Mouse (Mus musculus): ENCODE measurements around the gene Midn. TPM values are rescaled to one million over a fixed set of nuclear protein-coding genes. Genes with fewer than 3 reads are reported as not detected.
A peak's percentile ranks its signal among the peaks of the same experiment; 100 is the strongest.

Midn gene
- total RNA-seq, 2 experiments from 2014 or later, result 37.6 to 49.3 TPM

GRCm38 (mm10) chr10:80141243-80141642 is 6.8 kb upstream of the Midn start:
- peak; percentile 87 to 91 for DNase-seq
- intact Hi-C loops (cut with DNase I), result no loop called here

- intact Hi-C loops (cut with DNase I), result no loop called here
- peak; percentile 78 to 93 for DNase-seq
Measured at GRCm38 (mm10) chr10:80141786-80142529, 6.1 kb upstream of the Midn start.

GRCm38 (mm10) chr10:80142530-80142925 is 5.5 kb upstream of the Midn start:
- no peak for DNase-seq
- intact Hi-C loops (cut with DNase I), result no loop called here

GRCm38 (mm10) chr10:80143664-80144063 is 4.4 kb upstream of the Midn start:
- no peak for DNase-seq
- intact Hi-C loops (cut with DNase I), result no loop called here

- no peak for DNase-seq
- intact Hi-C loops (cut with DNase I), result no loop called here
Measured at GRCm38 (mm10) chr10:80144159-80144558, 3.9 kb upstream of the Midn start.

GRCm38 (mm10) chr10:80144864-80145838 is 2.9 kb upstream of the Midn start:
- intact Hi-C loops (cut with DNase I), result loop anchor here (1.0 kb wide), 1 partner anchor 20 kb away; the partner anchor contains the start of gene Cirbp
- DNase-seq, result peak; percentile 74 to 80

GRCm38 (mm10) chr10:80145896-80146295 is 2.2 kb upstream of the Midn start:
- DNase-seq, result peak; percentile 30 to 45
- intact Hi-C loops (cut with DNase I), result loop anchor here (1.0 kb wide), 1 partner anchor 19 kb away; the partner anchor contains the start of gene Cirbp

- peak in 1 of 2 experiments; percentile 23 for DNase-seq
- intact Hi-C loops (cut with DNase I), result no loop called here
Measured at GRCm38 (mm10) chr10:80146568-80147011, 1.5 kb upstream of the Midn start.

- intact Hi-C loops (cut with DNase I), result no loop called here
- DNase-seq, result peak in 1 of 2 experiments; percentile 35
Measured at GRCm38 (mm10) chr10:80147146-80147718, 840 bp upstream of the Midn start.

GRCm38 (mm10) chr10:80148610-80149290 is 678 bp downstream of the Midn start:
- intact Hi-C loops (cut with DNase I), result no loop called here
- peak; percentile 92 to 93 for DNase-seq

- intact Hi-C loops (cut with DNase I), result no loop called here
Measured at GRCm38 (mm10) chr10:80149291-80150225, 1.5 kb downstream of the Midn start.

GRCm38 (mm10) chr10:80150226-80151210 is 2.4 kb downstream of the Midn start:
- DNase-seq, result no peak
- intact Hi-C loops (cut with DNase I), result no loop called here

More at GRCm38 (mm10) chr10:80149291-80150225, 1.5 kb downstream of the Midn start:
- DNase-seq, result peak; percentile 90 to 96

- no peak for DNase-seq
- intact Hi-C loops (cut with DNase I), result no loop called here
Measured at GRCm38 (mm10) chr10:80151211-80152034, 3.4 kb downstream of the Midn start.

GRCm38 (mm10) chr10:80152071-80152872 is 4.2 kb downstream of the Midn start:
- DNase-seq, result no peak
- intact Hi-C loops (cut with DNase I), result no loop called here

GRCm38 (mm10) chr10:80152873-80153260 is 4.8 kb downstream of the Midn start:
- intact Hi-C loops (cut with DNase I), result no loop called here
- no peak for DNase-seq

- no peak for DNase-seq
- intact Hi-C loops (cut with DNase I), result no loop called here
Measured at GRCm38 (mm10) chr10:80153713-80154112, 5.6 kb downstream of the Midn start.
